Mouse (Mus musculus) spleen, postnatal 0 days (tissue): ENCODE data around the gene Odf3l2. TPM values are rescaled to one million over a fixed set of nuclear protein-coding genes. Genes with fewer than 3 reads are reported as not detected.

Source experiments
- polyA plus RNA-seq: library from polyadenylated mRNA; unstranded; fragments of >200 nt; fragmentation: Nextera tagmentation; extraction: Ambion mirVana; gene quantifications from 2 replicates; pipeline ENCODE4 v1.2.1, GENCODE M21; 2015

The Odf3l2 gene
- not detected in 2 replicates for polyA plus RNA-seq

DNA sequence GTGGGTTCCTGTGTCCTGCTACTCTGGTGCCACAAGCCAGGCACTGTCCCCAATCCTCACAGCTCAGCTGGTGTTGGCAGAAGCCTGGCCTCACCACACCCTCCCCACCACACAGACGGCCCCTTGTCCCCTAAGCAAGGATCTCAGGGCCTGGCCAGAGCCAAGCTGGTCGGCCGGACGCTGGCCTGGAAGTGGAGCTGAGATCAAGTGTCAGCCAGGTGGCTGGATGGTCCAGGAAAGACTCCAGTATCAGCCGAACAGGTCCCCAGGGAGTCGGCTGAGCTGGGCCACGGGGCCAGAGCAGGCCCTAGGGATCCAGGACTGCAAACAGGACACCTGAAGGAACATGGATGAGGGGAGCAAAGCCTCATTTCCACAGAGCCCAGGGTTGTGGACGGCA, at the start of gene Odf3l2:
TSS of gene Odf3l2 (minus strand) at position 28 of the 400 bp plus-strand sequence.

GRCm38 (mm10) chr10:79688720-79689119, 43.2 kb upstream of the Odf3l2 start, which contains the start of gene Gzmm:
Gzmm (plus strand) TSS chr10:79689020.

DNA sequence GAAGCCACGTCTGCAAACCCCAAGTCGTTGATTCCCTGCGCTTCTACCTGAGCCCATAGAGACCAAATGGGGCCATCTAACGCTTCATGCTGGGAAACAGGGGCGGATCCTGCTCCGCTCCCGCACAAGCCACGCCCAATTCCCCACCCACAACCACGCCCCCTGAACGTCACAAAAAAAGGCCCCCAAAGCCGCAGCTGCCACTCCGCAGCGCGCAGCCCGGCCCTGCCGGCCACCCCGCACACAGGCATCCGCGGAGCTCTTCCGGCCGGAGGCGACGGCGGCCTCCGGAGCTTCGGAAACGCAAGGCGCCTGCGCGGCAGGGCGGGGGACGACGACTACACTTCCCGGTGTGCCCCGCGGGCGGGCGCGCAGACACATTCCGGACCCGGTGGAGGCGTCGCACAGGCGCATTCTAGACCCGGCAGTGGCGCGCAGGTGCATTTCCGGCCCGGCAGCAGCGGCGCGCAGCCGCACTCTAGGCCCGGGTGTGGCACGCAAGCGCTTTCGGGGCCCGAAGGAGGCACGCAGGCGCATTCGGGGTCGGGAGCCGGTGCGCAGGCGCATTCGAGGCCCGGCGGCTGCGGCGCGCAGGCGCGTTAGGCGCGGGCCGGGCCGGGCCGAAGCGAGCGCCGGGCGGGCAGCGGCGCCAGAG, 36.2 kb upstream of the Odf3l2 start, which contains the start of gene Cdc34:
TSS of gene Cdc34 (plus strand) at position 605 of the 655 bp plus-strand sequence.

DNA sequence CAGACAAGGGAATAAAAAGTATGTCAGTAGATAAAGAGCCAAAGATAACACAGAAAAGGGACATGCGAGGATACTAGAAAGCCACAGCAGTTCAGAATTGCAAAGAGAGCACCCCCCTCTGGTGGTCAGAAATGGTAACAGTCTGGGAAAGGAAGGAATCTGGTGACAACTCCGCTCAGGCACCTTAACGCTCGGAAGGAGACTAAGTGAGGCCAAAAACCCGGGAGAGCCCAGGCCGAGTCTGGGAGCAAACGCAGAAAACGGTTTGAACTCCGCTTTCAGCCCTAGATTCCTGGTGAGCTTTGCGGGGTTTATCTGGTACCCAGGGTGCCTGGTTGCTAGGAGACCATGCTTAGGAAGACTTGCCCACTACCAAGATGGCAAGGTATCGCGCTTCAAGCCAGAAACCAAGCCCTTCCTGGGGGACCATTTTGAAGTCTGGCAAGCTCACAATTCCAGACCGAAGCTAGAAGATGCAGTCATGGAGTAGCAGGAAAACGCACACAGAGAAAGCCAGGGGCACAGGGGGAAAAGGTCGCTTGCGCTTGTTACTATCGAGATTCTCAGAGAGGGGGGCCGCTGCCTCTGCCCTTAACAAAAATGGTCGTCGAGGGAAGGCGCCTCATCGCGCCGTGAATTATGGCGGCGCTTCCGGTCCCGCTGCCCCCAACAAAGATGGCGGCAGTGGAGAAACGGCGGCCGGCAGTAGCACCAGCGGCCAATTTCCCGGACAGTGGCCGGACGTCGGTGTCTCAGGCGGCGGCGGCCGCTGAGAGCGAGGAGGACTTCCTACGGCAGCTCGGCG, 23.4 kb upstream of the Odf3l2 start, which contains the start of gene Tpgs1:
TSS of gene Tpgs1 (plus strand) at position 599 of the 805 bp plus-strand sequence.

DNA sequence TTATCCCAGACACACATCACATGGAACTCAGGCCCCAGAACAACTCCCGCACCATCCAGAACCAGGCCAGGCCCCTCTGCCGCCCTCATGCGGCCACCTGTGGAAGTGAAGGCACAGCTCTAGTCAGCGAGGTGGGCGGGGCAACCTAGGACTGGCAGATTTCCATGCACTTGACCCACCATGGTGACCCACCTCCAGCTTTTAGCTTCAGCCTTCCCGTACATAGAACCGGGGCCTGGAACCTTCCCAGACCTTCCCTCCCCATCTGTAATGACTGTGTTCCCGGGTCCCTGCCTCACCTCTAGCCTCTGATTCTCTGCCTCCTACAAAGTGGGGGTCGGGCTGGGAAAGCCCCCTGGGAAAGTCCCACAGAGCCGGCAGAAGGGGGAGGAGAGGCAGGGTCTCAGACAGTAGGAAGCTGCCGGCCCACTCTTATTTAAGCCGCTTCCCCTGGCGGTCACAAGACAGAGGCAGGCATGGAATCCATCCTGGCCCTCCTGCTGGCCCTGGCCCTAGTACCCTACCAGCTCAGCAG, 18.7 kb upstream of the Odf3l2 start, which contains the start of gene Madcam1:
TSS of gene Madcam1 (plus strand) at position 429 of the 535 bp plus-strand sequence.

DNA sequence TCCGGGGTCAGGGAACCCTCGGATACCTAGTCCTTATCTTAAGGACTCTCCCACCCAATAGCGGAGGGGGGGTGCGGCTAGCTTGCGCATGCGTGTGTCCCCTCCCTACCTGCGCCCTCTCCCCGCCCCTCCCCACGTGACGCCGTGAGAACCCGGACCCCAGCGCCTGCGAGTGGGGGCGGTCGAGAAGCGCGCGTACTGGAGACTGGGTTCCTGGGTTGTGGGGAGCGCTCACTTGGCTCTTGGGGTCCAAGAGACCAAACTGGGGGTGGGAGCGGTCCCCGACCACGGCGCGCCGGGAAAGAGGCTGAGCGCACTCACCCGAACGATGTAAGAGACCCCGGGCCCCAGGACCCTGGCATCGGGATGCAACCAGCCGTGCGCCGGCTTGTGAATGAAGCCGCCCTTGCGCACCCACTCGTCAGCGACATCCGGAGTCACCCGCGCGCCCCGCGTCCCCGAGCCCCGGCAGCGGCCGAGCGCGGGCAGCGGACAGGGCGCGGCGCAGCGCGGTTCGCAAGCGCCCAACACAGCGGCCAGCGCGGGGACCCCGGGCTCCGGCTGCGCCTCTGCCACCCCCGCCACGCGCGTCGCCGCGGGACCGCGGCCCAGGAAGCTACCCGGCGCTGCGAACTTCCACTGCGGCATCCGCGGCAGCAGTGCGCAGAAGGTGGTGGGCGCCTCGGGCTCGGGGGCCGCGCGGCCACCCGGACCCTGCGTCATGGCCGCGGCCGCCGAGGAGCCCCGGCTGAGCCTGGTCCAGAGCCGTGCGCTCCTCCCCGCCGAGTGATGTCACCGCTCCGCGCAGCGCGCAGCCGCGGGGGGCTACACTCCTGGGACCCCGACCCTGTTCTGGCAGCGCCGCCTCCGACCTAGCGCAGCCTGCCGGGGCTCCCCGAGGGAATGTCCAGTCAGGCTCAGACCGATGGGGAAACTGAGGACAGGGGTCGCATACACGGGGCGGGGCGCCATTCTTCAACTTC, 8.1 kb downstream of the Odf3l2 start, which contains the start of gene Shc2:
TSS of gene Shc2 (minus strand) at position 791 of the 983 bp plus-strand sequence.

GRCm38 (mm10) chr10:79613578-79614304, 31.8 kb downstream of the Odf3l2 start, which contains the start of gene C2cd4c:
C2cd4c (minus strand) TSS chr10:79614025.

Other genes starting within 250 kb of the Odf3l2 start
- not detected in 2 replicates for gene Vmn2r83, start 177.0 kb downstream of the Odf3l2 start, polyA plus RNA-seq
- gene Plpp2, start 111.9 kb downstream of the Odf3l2 start, polyA plus RNA-seq, result 8.5 and 11.1 TPM in 2 replicates
- 10.7 and 13.4 TPM in 2 replicates for gene Mier2, start 90.5 kb downstream of the Odf3l2 start, polyA plus RNA-seq
- not detected in 2 replicates for gene Theg, start 58.4 kb downstream of the Odf3l2 start, polyA plus RNA-seq
- gene C2cd4c, start 31.7 kb downstream of the Odf3l2 start, polyA plus RNA-seq, result not detected in 2 replicates
- 0.90 TPM in 2 replicates for gene Shc2, start 7.8 kb downstream of the Odf3l2 start, polyA plus RNA-seq
- 25.8 and 30.9 TPM in 2 replicates for gene Madcam1, start 18.8 kb upstream of the Odf3l2 start, polyA plus RNA-seq
- gene Tpgs1, start 23.6 kb upstream of the Odf3l2 start, polyA plus RNA-seq, result 31.4 and 37.7 TPM in 2 replicates
- 108 and 126 TPM in 2 replicates for gene Cdc34, start 36.5 kb upstream of the Odf3l2 start, polyA plus RNA-seq
- 0.23 and 0.45 TPM in 2 replicates for gene Gzmm, start 43.3 kb upstream of the Odf3l2 start, polyA plus RNA-seq
- gene Bsg, start 58.8 kb upstream of the Odf3l2 start, polyA plus RNA-seq, result 663 and 749 TPM in 2 replicates
- gene Hcn2, start 70.9 kb upstream of the Odf3l2 start, polyA plus RNA-seq, result 0.04 and 0.07 TPM in 2 replicates
- 15.7 and 18.4 TPM in 2 replicates for gene Polrmt, start 100.8 kb upstream of the Odf3l2 start, polyA plus RNA-seq
- gene Fgf22, start 109.3 kb upstream of the Odf3l2 start, polyA plus RNA-seq, result 0.28 TPM in 1 of 2 replicates, not detected in the other
- 41.4 and 42.3 TPM in 2 replicates for gene Rnf126, start 121.2 kb upstream of the Odf3l2 start, polyA plus RNA-seq
- gene Fstl3, start 131.5 kb upstream of the Odf3l2 start, polyA plus RNA-seq, result 3.3 and 3.6 TPM in 2 replicates
- 9.3 and 15.0 TPM in 2 replicates for gene Prss57, start 145.2 kb upstream of the Odf3l2 start, polyA plus RNA-seq
- gene Palm, start 147.8 kb upstream of the Odf3l2 start, polyA plus RNA-seq, result 16.9 and 22.9 TPM in 2 replicates
- 0.08 and 0.27 TPM in 2 replicates for gene Misp, start 175.3 kb upstream of the Odf3l2 start, polyA plus RNA-seq
- 131 and 134 TPM in 2 replicates for gene Ptbp1, start 208.7 kb upstream of the Odf3l2 start, polyA plus RNA-seq
- gene Prtn3, start 228.7 kb upstream of the Odf3l2 start, polyA plus RNA-seq, result 176 and 239 TPM in 2 replicates
- gene Plppr3, start 228.9 kb upstream of the Odf3l2 start, polyA plus RNA-seq, result 9.7 and 12.6 TPM in 2 replicates
- gene Elane, start 240.5 kb upstream of the Odf3l2 start, polyA plus RNA-seq, result 219 and 294 TPM in 2 replicates
- not detected in 2 replicates for gene Cfd, start 245.1 kb upstream of the Odf3l2 start, polyA plus RNA-seq